Comparison of ENCODE assay signal across 7 mouse cellular contexts in genomic region chr12:3984446-3984845, GRCm38 (mm10). TPM values are rescaled to one million over a fixed set of nuclear protein-coding genes. Genes with fewer than 3 reads are reported as not detected.
"Had no signal": no experiment of that assay in that cellular context is flagged by ENCODE, and none has a peak within 500 bp of the region (broad histone marks: within the 10 kb centered on the region; RNA-seq: fewer than 3 reads in every experiment).

No protein-coding gene starts in this region.

- H3K9ac ChIP-seq: limb, embryonic 12.5 days; liver, embryonic 13.5 days had no signal

- H3K4me2 ChIP-seq: limb, embryonic 12.5 days; liver, embryonic 13.5 days; midbrain, embryonic 11.5 days had no signal

- H3K4me3 ChIP-seq: left cerebral cortex, adult 2 months; limb, embryonic 12.5 days; liver, embryonic 13.5 days had no signal

- DNase-seq: thymus, adult 18-20 months had no signal

- H3K27ac ChIP-seq: left cerebral cortex, adult 2 months; limb, embryonic 12.5 days; liver, embryonic 13.5 days; stomach, postnatal 0 days had no signal

- H3K36me3 ChIP-seq: liver, embryonic 13.5 days had no signal

- H3K9me3 ChIP-seq: limb, embryonic 12.5 days; liver, embryonic 13.5 days had no signal

RNA-seq across cellular contexts. Expression of gene Pomc, which starts 29.7 kb away (rescaled TPM):
- polyA plus RNA-seq: liver, adult 2 months had no signal
